Mouse (Mus musculus): ENCODE results near the gene Ebf1. TPM values are rescaled to one million over a fixed set of nuclear protein-coding genes. Genes with fewer than 3 reads are reported as not detected.

The Ebf1 gene
- polyA plus RNA-seq, 1 experiment from 2014 or later, result 3.6 TPM

DNA sequence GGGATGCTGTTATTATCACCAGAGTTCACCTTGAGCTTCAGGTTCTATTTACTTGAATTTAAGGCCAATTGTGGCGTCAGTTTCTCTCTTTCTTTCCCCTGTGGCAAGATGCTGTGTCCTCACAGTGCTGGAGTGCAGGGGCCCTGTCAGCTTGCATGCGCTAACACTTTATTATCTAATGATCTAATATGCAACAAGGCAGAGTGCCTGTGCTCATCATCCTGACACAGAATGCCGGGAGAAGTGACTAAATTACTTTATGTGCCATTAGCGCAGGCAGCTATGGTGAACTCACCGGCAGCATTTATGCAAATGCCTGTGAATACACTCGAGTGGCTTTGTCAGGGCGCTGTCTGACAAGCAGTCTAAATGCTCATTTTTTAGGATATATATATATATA lies 270.6 kb downstream of the Ebf1 start:
- ATAC-seq (ENCODE audit: low FRiP score, low TSS enrichment) (no peak), DNase-seq (ENCODE audit: low spot score) (no peak)
- no peak overlapping the region for H3K4me2 ChIP-seq (replicated peaks; ENCODE audit: low read depth)
- H3K36me3 ChIP-seq (ENCODE audit: control insufficient read depth, insufficient read depth, low read length), result no peaks in the 10 kb centered on the region
- no peaks in the 10 kb centered on the region for H3K27me3 ChIP-seq (ENCODE audit: control insufficient read depth, insufficient read depth, low read length)
- no peaks in the 10 kb centered on the region for H3K9me3 ChIP-seq (ENCODE audit: control insufficient read depth, low read length)
- H3K9ac ChIP-seq (ENCODE audit: low read length), result no peak overlapping the region
- no peaks in the 10 kb centered on the region for H3K4me1 ChIP-seq (replicated peaks; ENCODE audit: control insufficient read depth, insufficient read depth)
- no peak overlapping the region for H3K4me3 ChIP-seq (ENCODE audit: low read depth, low read length)
- WGBS, result 87% methylated on average over 7 of the region's 7 CpGs
- TF ChIP-seq CTCF (IDR thresholded peaks at IDR 0.05; ENCODE audit: low read depth) (no peak), EP300 (optimal IDR thresholded peaks at IDR 0.05) (no peak)
- no peak overlapping the region for H3K27ac ChIP-seq (replicated peaks)

DNA sequence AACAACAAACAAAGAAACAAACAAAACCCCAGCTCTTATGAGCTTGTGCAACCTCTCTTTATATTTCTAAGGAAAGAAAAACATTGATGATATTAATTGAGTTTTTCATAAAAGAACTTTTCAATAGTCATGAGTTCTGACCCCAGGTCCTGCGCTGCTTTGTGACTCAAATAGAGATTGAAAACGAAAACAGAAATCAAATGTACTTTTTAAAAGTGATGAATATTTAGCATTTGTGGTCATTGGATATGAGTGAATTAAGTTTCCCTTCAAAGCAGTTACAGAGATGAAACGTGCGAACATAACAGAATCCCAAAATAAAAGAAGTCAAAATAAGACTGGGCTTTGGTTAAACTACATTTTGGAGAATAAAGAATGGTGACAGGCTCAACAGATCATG lies 271.3 kb downstream of the Ebf1 start:
- Histone ChIP-seq H3K27ac (replicated peaks) (no peak overlapping the region), H3K4me1 (replicated peaks; ENCODE audit: control insufficient read depth, insufficient read depth) (no peaks in the 10 kb centered on the region), H3K9ac (ENCODE audit: low read length) (no peak overlapping the region), H3K27me3 (ENCODE audit: control insufficient read depth, insufficient read depth, low read length) (no peaks in the 10 kb centered on the region), H3K9me3 (ENCODE audit: control insufficient read depth, low read length) (no peaks in the 10 kb centered on the region), H3K36me3 (ENCODE audit: control insufficient read depth, insufficient read depth, low read length) (no peaks in the 10 kb centered on the region), H3K4me3 (ENCODE audit: low read depth, low read length) (no peak overlapping the region), H3K4me2 (replicated peaks; ENCODE audit: low read depth) (no peak overlapping the region)
- WGBS, result 85% methylated on average over 4 of the region's 4 CpGs
- ATAC-seq (ENCODE audit: low FRiP score, low TSS enrichment) (no peak), DNase-seq (ENCODE audit: low spot score) (no peak)
- TF ChIP-seq EP300 (optimal IDR thresholded peaks at IDR 0.05) (no peak), CTCF (IDR thresholded peaks at IDR 0.05; ENCODE audit: low read depth) (no peak)

DNA sequence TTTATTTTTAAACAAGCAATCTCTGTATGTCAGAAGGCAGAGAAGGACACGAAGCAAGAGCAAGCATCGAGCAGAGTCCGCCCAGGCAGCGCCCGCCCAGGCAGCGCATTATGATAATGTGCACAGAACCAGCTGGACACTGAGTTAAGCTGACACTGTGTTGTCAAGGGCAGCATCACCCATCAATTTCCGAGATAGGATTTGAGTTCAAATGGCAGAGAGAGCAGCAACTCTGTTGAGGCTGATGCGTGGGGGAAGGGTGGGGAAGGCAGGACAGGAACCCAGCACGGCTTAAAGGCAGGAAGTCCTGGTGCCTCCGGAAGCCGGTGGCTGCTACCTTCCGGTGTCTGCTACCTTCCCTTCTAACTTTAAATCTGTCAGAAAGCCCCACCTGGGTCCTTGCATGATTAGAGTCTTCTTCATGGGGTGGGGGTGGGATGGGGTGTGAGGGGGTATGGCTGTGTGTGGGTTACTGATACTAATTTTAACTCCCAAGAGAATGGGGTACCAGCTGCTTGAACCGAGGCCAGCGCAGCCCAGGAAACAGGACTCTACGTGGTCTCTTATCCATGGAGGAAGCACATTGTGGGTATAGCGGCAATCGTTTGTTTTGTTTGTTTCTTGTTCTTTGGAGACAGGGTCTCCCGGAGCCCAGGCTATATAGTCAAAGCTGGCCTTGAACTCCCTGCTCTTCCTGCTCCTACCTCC lies 275.9 kb downstream of the Ebf1 start:
- H3K4me3 ChIP-seq (ENCODE audit: low read depth, low read length), result no peak overlapping the region

DNA sequence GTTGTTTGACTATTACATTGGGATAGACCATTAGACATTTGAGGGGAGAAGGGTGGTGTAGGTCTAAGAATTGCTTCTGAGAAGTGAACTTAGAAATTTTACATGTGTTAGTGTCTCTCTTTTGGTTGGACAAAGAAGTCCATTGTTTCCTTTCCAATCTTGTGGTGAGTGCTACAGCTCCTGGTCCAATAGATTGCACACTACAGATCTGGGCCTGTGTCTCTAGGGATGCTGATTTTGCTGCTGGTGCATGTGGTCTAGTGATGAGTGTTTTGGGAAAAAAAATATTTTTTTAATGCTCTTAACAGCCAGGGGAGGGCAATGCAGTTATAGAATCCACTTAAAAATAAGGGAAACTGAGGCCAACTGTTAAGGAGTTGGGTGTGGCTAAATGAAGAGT lies 276.9 kb downstream of the Ebf1 start:
- Histone ChIP-seq H3K4me1 (replicated peaks; ENCODE audit: control insufficient read depth, insufficient read depth) (no peaks in the 10 kb centered on the region), H3K4me3 (ENCODE audit: low read depth, low read length) (no peak overlapping the region), H3K9ac (ENCODE audit: low read length) (no peak overlapping the region), H3K27ac (replicated peaks) (no peak overlapping the region), H3K9me3 (ENCODE audit: control insufficient read depth, low read length) (no peaks in the 10 kb centered on the region), H3K36me3 (ENCODE audit: control insufficient read depth, insufficient read depth, low read length) (no peaks in the 10 kb centered on the region), H3K27me3 (ENCODE audit: control insufficient read depth, insufficient read depth, low read length) (no peaks in the 10 kb centered on the region), H3K4me2 (replicated peaks; ENCODE audit: low read depth) (no peak overlapping the region)
- ATAC-seq (ENCODE audit: low FRiP score, low TSS enrichment) (no peak), DNase-seq (ENCODE audit: low spot score) (no peak)
- TF ChIP-seq CTCF (IDR thresholded peaks at IDR 0.05; ENCODE audit: low read depth), result no peak
- TF ChIP-seq EP300 (optimal IDR thresholded peaks at IDR 0.05), result no peak

More for the DNA sequence above, 275.9 kb downstream of the Ebf1 start:
- no peak for DNase-seq (ENCODE audit: low spot score)
- Histone ChIP-seq H3K36me3 (ENCODE audit: control insufficient read depth, insufficient read depth, low read length) (no peaks in the 10 kb centered on the region), H3K27me3 (ENCODE audit: control insufficient read depth, insufficient read depth, low read length) (no peaks in the 10 kb centered on the region), H3K27ac (replicated peaks) (no peak overlapping the region), H3K9ac (ENCODE audit: low read length) (no peak overlapping the region), H3K4me1 (replicated peaks; ENCODE audit: control insufficient read depth, insufficient read depth) (no peaks in the 10 kb centered on the region), H3K4me2 (replicated peaks; ENCODE audit: low read depth) (no peak overlapping the region; the same call in 1 of the 2 replicates), H3K9me3 (ENCODE audit: control insufficient read depth, low read length) (no peaks in the 10 kb centered on the region)
- WGBS, result 54% methylated on average over 18 of the region's 18 CpGs
- TF ChIP-seq CTCF (IDR thresholded peaks at IDR 0.05; ENCODE audit: low read depth) (no peak), EP300 (optimal IDR thresholded peaks at IDR 0.05) (no peak)
- no peak for ATAC-seq (ENCODE audit: low FRiP score, low TSS enrichment)

DNA sequence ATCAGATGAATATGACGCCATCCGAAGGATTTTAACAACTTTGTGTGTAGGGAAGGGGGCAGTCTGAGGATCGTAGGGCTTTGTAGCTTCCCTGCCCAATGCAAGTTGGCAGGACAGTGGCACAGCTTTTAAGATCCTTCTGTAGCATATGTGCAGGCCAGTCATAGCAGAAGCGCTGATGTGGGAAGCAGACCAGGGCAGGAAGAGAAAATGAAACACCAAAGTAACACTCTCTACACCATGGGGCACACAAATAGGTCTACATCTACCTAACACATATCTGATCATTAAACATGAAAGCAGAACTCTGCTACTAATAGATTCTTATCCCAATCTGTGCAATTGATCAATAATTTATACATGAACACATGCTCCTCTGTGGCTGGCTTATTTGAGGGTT lies 277.7 kb downstream of the Ebf1 start:
- Histone ChIP-seq H3K4me3 (ENCODE audit: low read depth, low read length) (no peak overlapping the region), H3K36me3 (ENCODE audit: control insufficient read depth, insufficient read depth, low read length) (no peaks in the 10 kb centered on the region), H3K27ac (replicated peaks) (no peak overlapping the region), H3K4me1 (replicated peaks; ENCODE audit: control insufficient read depth, insufficient read depth) (no peaks in the 10 kb centered on the region), H3K9ac (ENCODE audit: low read length) (no peak overlapping the region), H3K27me3 (ENCODE audit: control insufficient read depth, insufficient read depth, low read length) (no peaks in the 10 kb centered on the region), H3K9me3 (ENCODE audit: control insufficient read depth, low read length) (no peaks in the 10 kb centered on the region), H3K4me2 (replicated peaks; ENCODE audit: low read depth) (no peak overlapping the region)
- ATAC-seq (ENCODE audit: low FRiP score, low TSS enrichment), result no peak
- no peak for TF ChIP-seq CTCF (IDR thresholded peaks at IDR 0.05; ENCODE audit: low read depth)
- TF ChIP-seq EP300 (optimal IDR thresholded peaks at IDR 0.05), result no peak
- WGBS, result 91% methylated on average over 4 of the region's 4 CpGs
- no peak for DNase-seq (ENCODE audit: low spot score)

DNA sequence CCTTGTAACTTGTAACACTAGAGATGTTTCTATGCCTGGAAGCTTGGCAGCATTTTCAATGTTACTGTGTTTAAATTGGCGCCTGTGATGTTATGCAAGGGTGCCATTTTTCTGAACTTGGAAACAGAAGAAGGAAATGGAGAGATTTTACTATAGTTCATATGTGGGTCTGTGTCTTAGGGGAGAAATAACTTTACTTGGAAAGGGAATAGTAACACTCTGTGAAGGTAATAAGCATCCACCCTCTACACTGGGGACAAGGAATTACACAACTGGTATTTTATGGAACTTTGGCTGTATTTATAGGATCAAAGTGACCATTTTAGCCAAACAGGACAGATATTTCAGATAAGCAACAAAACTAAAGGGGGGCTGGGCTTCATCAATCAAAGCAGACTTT lies 278.8 kb downstream of the Ebf1 start:
- Histone ChIP-seq H3K4me1 (replicated peaks; ENCODE audit: control insufficient read depth, insufficient read depth) (no peaks in the 10 kb centered on the region), H3K27ac (replicated peaks) (no peak overlapping the region), H3K9me3 (ENCODE audit: control insufficient read depth, low read length) (no peaks in the 10 kb centered on the region), H3K36me3 (ENCODE audit: control insufficient read depth, insufficient read depth, low read length) (no peaks in the 10 kb centered on the region), H3K27me3 (ENCODE audit: control insufficient read depth, insufficient read depth, low read length) (no peaks in the 10 kb centered on the region), H3K4me3 (ENCODE audit: low read depth, low read length) (no peak overlapping the region), H3K4me2 (replicated peaks; ENCODE audit: low read depth) (no peak overlapping the region), H3K9ac (ENCODE audit: low read length) (no peak overlapping the region)
- DNase-seq (ENCODE audit: low spot score) (no peak), ATAC-seq (ENCODE audit: low FRiP score, low TSS enrichment) (no peak)
- TF ChIP-seq CTCF (IDR thresholded peaks at IDR 0.05; ENCODE audit: low read depth) (no peak), EP300 (optimal IDR thresholded peaks at IDR 0.05) (no peak)
- WGBS, result 85% methylated on average over 1 of the region's 1 CpGs

All from stomach, postnatal 0 days (tissue).